Mouse (Mus musculus): Measurements from ENCODE around the gene Hsp90ab1. TPM values are rescaled to one million over a fixed set of nuclear protein-coding genes. Genes with fewer than 3 reads are reported as not detected.
A peak's percentile ranks its signal among the peaks of the same experiment; 100 is the strongest.

Gene Hsp90ab1
- polyA plus RNA-seq, 1 experiment from 2014 or later: 1,628 TPM

DNA sequence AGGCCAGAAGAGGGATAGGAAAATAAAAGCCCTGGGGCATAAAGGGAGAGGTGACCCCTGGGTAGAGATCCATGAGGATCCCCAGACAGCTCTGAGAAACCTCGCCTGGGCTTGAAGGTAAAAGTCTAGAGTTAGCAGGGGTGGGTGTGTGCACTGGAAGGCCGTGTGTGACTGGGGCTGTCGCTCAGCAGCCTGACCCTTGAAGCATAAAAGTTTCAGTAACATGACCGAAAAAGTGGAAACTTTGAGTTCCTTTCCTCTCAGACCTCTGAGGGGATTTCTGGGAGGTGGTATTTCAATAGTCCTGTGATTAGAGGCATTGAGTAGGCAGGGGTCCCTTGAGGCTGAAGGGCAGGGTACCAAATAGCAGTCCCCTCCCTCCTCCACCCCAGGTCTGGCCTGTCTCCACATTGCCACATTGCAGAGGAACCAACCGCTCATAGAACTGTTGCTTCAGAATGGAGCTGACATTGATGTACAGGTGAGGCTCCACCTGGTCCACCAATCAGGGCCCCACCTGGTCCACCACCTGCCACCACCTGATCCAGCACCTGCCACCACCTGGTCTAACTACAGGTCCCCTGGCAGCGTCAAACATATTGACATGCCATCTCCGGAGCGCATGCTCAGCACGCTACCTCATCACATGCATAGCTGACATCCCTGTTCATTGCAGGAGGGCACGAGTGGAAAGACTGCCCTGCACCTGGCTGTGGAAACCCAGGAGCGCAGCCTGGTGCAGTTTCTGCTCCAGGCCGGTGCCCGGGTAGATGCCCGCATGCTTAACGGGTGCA lies 13.1 kb downstream of the Hsp90ab1 start:
- WGBS: 87% methylated on average over 15 of the region's 15 CpGs
- Histone ChIP-seq H3K9me3 (ENCODE audit: control insufficient read depth, low read length) (no peaks in the 10 kb centered on the region), H3K9ac (ENCODE audit: low read length) (no peak overlapping the region), H3K4me2 (ENCODE audit: low read length) (no peak overlapping the region), H3K27ac (ENCODE audit: low read depth) (no peak overlapping the region), H3K4me1 (replicated peaks; ENCODE audit: control insufficient read depth, insufficient read depth, low read length) (peaks cover 15% of the 10 kb centered on the region), H3K36me3 (ENCODE audit: control insufficient read depth, insufficient read depth, low read length) (no peaks in the 10 kb centered on the region), H3K27me3 (replicated peaks; ENCODE audit: control insufficient read depth, insufficient read depth, low read length) (0 out of 2 replicates have a peak, but pooled peaks cover 8% of the 10 kb centered on the region), H3K4me3 (ENCODE audit: low read depth, low read length) (no peak overlapping the region)
- ATAC-seq (replicated peaks; ENCODE audit: low FRiP score, low TSS enrichment, low read depth) (no peak), DNase-seq (ENCODE audit: low spot score) (no peak)

DNA sequence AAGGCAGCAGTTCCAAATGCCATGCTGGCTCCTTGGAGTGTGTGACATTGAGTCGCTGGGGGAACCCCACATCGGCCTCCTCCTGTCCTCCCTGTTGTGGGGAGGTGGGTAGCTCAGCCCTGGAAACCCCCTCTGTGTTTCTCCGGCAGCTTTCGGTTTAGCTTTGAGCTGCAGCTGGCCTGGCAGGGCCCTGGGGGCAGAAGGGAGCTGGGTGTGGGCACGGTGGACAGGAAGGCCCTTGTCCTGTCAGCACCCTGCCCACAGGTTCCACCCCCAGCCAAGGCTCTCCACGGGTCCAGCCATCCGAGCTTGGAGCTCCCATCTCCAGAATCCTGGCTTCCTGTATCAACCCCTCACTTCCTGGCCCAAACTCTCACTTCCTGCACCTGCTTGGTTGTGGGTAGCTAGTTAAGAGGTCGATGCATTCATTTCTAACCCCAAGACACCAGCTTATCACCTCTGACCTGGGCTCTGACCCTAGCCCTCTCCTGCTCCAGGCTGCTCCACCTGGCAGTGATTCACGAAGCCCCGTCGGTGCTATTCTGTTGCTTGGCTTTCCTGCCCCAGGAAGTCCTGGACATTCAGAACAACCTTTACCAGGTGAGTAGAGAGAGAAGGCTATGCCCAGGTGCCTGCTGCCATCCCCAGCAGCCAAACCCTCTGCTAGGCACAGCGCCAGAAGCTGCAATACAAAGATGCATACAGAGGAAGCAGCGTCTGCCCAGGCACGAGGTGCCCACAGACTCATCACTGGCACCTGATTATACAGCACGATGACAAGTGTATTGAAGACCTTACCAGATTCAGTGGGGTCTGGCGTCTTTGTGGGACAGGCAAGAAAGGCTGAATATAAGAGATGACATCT lies 14.8 kb downstream of the Hsp90ab1 start:
- 71% methylated on average over 16 of the region's 16 CpGs for WGBS
- Histone ChIP-seq H3K4me3 (ENCODE audit: low read depth, low read length) (no peak overlapping the region), H3K4me1 (replicated peaks; ENCODE audit: control insufficient read depth, insufficient read depth, low read length) (peaks cover 8% of the 10 kb centered on the region; the same call in 1 of the 2 replicates), H3K27ac (ENCODE audit: low read depth) (no peak overlapping the region), H3K4me2 (ENCODE audit: low read length) (no peak overlapping the region), H3K36me3 (ENCODE audit: control insufficient read depth, insufficient read depth, low read length) (no peaks in the 10 kb centered on the region), H3K9ac (ENCODE audit: low read length) (no peak overlapping the region), H3K9me3 (ENCODE audit: control insufficient read depth, low read length) (no peaks in the 10 kb centered on the region), H3K27me3 (replicated peaks; ENCODE audit: control insufficient read depth, insufficient read depth, low read length) (0 out of 2 replicates have a peak, but pooled peaks cover 8% of the 10 kb centered on the region)
- no peak for DNase-seq (ENCODE audit: low spot score)
- no peak for ATAC-seq (replicated peaks; ENCODE audit: low FRiP score, low TSS enrichment, low read depth)

DNA sequence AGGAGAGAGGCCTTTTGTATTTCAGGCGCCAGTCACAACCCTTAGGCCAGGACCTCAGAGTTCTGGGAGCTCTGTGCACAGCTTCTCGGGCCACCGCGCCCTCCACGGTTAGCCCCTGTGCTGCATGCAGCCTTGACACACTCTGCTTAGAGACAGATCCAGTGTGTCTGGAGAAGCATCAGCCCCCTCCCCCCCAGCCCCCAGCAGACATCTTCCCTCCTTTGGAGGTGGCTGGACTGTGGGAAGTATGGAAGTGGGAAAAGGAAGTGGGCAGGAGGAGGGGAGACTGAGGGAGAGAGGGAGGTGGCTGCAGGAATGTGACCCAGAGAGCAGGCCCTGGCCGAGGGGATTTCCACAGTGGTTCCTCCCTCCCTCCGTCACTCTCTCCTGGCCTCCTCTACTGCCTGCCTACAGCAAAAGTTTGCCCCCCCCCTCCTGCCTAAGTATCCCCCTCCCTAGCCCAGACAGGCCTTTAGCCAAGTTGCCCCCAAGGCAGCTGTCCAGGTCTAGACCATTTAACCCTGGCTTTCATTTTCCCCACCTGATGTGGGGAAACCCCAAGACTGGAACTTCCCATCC lies 15.7 kb downstream of the Hsp90ab1 start:
- peak overlapping the region; percentile 20; the same call in 1 of the 2 replicates for H3K4me2 ChIP-seq (ENCODE audit: low read length)
- no peak overlapping the region for H3K4me3 ChIP-seq (ENCODE audit: low read depth, low read length)
- ATAC-seq (replicated peaks; ENCODE audit: low FRiP score, low TSS enrichment, low read depth): no peak

DNA sequence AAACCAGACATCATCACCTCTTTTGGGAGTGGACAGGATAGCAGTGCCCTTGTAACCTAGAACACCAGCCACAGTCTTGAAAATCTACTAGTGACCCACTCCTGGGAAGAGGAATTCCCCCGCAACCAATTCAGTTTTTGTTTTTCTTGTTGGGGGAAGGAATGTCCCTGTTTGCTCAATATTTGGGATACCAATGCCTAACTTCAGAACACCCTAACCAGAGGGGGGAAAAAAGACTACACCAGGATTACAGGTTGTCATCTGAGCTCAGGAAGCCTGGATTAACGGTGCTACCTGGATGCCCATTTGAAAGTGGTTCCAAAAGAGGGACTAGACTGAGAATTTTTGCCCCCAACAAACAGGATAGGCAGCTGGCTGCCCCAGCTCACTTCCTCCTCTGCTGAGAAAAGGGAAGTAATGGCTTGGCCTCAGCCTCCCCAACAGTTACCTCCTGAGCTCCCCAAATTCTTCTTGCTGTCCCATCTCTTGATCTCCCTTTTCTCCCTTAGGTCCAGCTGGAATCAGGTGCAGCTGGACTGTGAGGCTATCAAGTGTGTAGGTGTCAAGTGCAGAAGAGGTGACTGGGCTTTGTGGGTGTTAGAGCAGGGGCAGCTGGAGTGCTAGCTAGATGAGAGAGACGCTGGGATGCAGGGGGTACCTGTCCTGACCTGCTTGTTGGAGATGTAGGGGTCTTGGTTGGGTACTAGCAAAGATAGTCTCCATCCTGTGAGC lies 16.4 kb downstream of the Hsp90ab1 start:
- peak overlapping the region; percentile 95 for H3K4me2 ChIP-seq (ENCODE audit: low read length)
- H3K27ac ChIP-seq (ENCODE audit: low read depth): no peak overlapping the region
- H3K4me1 ChIP-seq (replicated peaks; ENCODE audit: control insufficient read depth, insufficient read depth, low read length): peaks cover 8% of the 10 kb centered on the region; the same call in 1 of the 2 replicates
- H3K4me3 ChIP-seq (ENCODE audit: low read depth, low read length): peak overlapping the region; percentile 59; the same call in 1 of the 2 replicates
- 0 out of 2 replicates have a peak, but pooled peaks cover 8% of the 10 kb centered on the region for H3K27me3 ChIP-seq (replicated peaks; ENCODE audit: control insufficient read depth, insufficient read depth, low read length)
- ATAC-seq (replicated peaks; ENCODE audit: low FRiP score, low TSS enrichment, low read depth): no peak
- no peaks in the 10 kb centered on the region for H3K36me3 ChIP-seq (ENCODE audit: control insufficient read depth, insufficient read depth, low read length)
- no peaks in the 10 kb centered on the region for H3K9me3 ChIP-seq (ENCODE audit: control insufficient read depth, low read length)
- 67% methylated on average over 3 of the region's 3 CpGs for WGBS
- peak overlapping the region; percentile 55; the same call in 1 of the 2 replicates for H3K9ac ChIP-seq (ENCODE audit: low read length)
- DNase-seq (ENCODE audit: low spot score): no peak

More for the DNA sequence above, 15.7 kb downstream of the Hsp90ab1 start:
- Histone ChIP-seq H3K27me3 (replicated peaks; ENCODE audit: control insufficient read depth, insufficient read depth, low read length) (0 out of 2 replicates have a peak, but pooled peaks cover 8% of the 10 kb centered on the region), H3K36me3 (ENCODE audit: control insufficient read depth, insufficient read depth, low read length) (no peaks in the 10 kb centered on the region), H3K27ac (ENCODE audit: low read depth) (no peak overlapping the region), H3K9ac (ENCODE audit: low read length) (no peak overlapping the region), H3K9me3 (ENCODE audit: control insufficient read depth, low read length) (no peaks in the 10 kb centered on the region), H3K4me1 (replicated peaks; ENCODE audit: control insufficient read depth, insufficient read depth, low read length) (peaks cover 8% of the 10 kb centered on the region; the same call in 1 of the 2 replicates)
- no peak for DNase-seq (ENCODE audit: low spot score)
- 58% methylated on average over 7 of the region's 7 CpGs for WGBS

DNA sequence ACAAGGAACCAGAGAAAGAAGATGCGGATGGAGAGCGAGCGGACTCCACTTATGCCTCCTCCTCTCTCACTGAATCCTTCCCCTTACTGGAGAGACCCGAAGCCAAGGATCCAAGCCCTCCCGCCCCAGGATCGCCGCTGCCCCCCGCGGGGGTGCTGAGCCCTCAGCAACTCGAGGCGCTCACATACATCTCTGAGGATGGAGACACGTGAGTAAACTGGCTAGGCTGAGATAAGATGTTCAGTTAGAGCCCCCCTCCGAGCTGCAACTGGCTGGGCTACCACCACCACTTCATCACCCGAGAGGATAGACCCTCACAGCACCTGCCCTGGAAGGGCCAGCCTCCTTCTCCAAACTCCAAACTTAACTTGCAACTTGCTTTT lies 17.0 kb downstream of the Hsp90ab1 start:
- peaks cover 8% of the 10 kb centered on the region; the same call in 1 of the 2 replicates for H3K27me3 ChIP-seq (replicated peaks; ENCODE audit: control insufficient read depth, insufficient read depth, low read length)
- H3K9me3 ChIP-seq (ENCODE audit: control insufficient read depth, low read length): no peaks in the 10 kb centered on the region
- no peaks in the 10 kb centered on the region for H3K36me3 ChIP-seq (ENCODE audit: control insufficient read depth, insufficient read depth, low read length)
- 1% methylated on average over 14 of the region's 14 CpGs for WGBS
- DNase-seq (ENCODE audit: low spot score): no peak
- no peak overlapping the region for H3K27ac ChIP-seq (ENCODE audit: low read depth)
- peak overlapping the region; percentile 55 for H3K9ac ChIP-seq (ENCODE audit: low read length)
- H3K4me2 ChIP-seq (ENCODE audit: low read length): peak overlapping the region; percentile 95
- ATAC-seq (replicated peaks; ENCODE audit: low FRiP score, low TSS enrichment, low read depth): no peak
- H3K4me1 ChIP-seq (replicated peaks; ENCODE audit: control insufficient read depth, insufficient read depth, low read length): peaks cover 8% of the 10 kb centered on the region; the same call in 1 of the 2 replicates
- H3K4me3 ChIP-seq (ENCODE audit: low read depth, low read length): peak overlapping the region; percentile 59

DNA sequence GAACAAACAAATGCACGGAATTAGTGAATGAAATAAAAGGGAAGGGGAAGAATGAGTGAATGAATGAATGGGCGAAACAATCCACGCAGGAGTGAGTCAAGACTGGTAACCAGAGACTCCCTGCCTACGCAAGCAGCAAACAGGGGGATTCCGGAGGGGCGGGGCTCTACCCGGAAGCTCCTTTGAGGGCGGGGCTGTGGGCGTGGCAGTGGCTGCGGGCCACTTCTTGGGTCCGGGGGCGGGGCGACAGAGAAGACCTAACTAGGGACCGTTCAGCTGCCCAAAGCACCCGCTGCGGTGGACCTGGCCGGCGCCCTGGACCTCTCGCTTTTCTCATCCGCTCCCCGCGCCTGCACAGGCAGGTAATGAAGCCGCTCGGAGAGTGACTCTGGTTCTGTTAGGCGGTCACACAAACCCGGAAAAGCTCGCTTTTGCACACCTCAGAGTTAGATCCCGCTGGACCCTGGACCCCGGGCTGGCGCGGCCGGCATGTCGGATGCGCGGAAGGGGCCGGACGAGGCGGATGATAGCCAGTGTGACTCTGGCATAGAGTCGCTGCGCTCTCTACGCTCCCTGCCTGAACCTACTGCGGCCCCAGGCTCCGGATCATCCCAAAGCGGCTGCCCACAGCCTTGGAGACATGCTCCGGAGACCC lies 17.5 kb downstream of the Hsp90ab1 start, which contains the start of gene Nfkbie:
Gene Nfkbie (plus strand): TSS at position 252 of the 655 bp plus-strand sequence.
- H3K4me3 ChIP-seq (ENCODE audit: low read depth, low read length): peak within 1 kb of the TSS; percentile 59
- H3K4me2 ChIP-seq (ENCODE audit: low read length): peak within 1 kb of the TSS; percentile 95
- ATAC-seq (replicated peaks; ENCODE audit: low FRiP score, low TSS enrichment, low read depth) (peak; percentile 84), DNase-seq (ENCODE audit: low spot score) (peak; percentile 98)
- H3K4me1 ChIP-seq (replicated peaks; ENCODE audit: control insufficient read depth, insufficient read depth, low read length): peaks cover 8% of the 10 kb centered on the region; the same call in 1 of the 2 replicates
- no peak within 1 kb of the TSS for H3K27ac ChIP-seq (ENCODE audit: low read depth)
- no peaks in the 10 kb centered on the region for H3K9me3 ChIP-seq (ENCODE audit: control insufficient read depth, low read length)
- WGBS: under 1% methylated on average over 45 of the region's 45 CpGs
- H3K27me3 ChIP-seq (replicated peaks; ENCODE audit: control insufficient read depth, insufficient read depth, low read length): peaks cover 8% of the 10 kb centered on the region; the same call in 1 of the 2 replicates
- H3K9ac ChIP-seq (ENCODE audit: low read length): peak within 1 kb of the TSS; percentile 55
- H3K36me3 ChIP-seq (ENCODE audit: control insufficient read depth, insufficient read depth, low read length): no peaks in the 10 kb centered on the region

DNA sequence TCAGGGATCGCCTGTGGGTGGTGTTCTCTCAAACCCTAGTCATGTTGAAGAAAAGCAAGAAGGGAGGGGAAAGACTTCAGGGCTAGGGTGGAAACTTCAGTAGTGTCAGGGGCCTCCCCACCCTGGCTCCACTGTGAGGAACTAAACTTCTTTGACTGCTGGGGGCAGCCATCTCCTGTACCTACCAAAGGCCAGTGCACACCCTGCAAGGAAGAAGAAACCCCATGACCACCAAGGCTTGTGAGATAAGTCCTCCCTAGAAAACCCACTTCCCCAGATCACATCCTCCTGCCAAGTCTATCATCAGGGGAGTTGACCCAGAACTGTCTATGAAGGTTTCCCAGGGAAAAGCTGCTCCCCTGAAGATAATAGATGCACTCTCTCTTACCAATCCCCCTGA lies 18.7 kb downstream of the Hsp90ab1 start:
- no peak overlapping the region for H3K4me3 ChIP-seq (ENCODE audit: low read depth, low read length)
- H3K4me1 ChIP-seq (replicated peaks; ENCODE audit: control insufficient read depth, insufficient read depth, low read length): peaks cover 13% of the 10 kb centered on the region; the same call in 1 of the 2 replicates
- no peaks in the 10 kb centered on the region for H3K36me3 ChIP-seq (ENCODE audit: control insufficient read depth, insufficient read depth, low read length)
- DNase-seq (ENCODE audit: low spot score): no peak
- no peak for ATAC-seq (replicated peaks; ENCODE audit: low FRiP score, low TSS enrichment, low read depth)
- 46% methylated on average over 1 of the region's 1 CpGs for WGBS
- H3K27me3 ChIP-seq (replicated peaks; ENCODE audit: control insufficient read depth, insufficient read depth, low read length): peaks cover 8% of the 10 kb centered on the region; the same call in 1 of the 2 replicates
- H3K27ac ChIP-seq (ENCODE audit: low read depth): no peak overlapping the region
- H3K9me3 ChIP-seq (ENCODE audit: control insufficient read depth, low read length): no peaks in the 10 kb centered on the region
- no peak overlapping the region for H3K4me2 ChIP-seq (ENCODE audit: low read length)
- H3K9ac ChIP-seq (ENCODE audit: low read length): no peak overlapping the region
